Mouse (Mus musculus): Measurements from ENCODE around the gene Cish. TPM values are rescaled to one million over a fixed set of nuclear protein-coding genes. Genes with fewer than 3 reads are reported as not detected.

Gene Cish
- polyA plus RNA-seq, 1 experiment from 2014 or later = 31.1 TPM

GRCm38 (mm10) chr9:107262375-107262774 is 33.5 kb upstream of the Cish start:
- Histone ChIP-seq H3K4me3 (no peak overlapping the region), H3K4me1 (replicated peaks) (peaks cover 14% of the 10 kb centered on the region), H3K27me3 (no peaks in the 10 kb centered on the region), H3K4me2 (no peak overlapping the region), H3K9me3 (replicated peaks) (no peaks in the 10 kb centered on the region), H3K9ac (no peak overlapping the region), H3K27ac (no peak overlapping the region), H3K36me3 (no peaks in the 10 kb centered on the region)
- 67% methylated on average over 7 of the region's 7 CpGs for WGBS
- ATAC-seq (replicated peaks; ENCODE audit: insufficient number of reproducible peaks, insufficient read depth, low FRiP score, low read depth) = no peak

GRCm38 (mm10) chr9:107263912-107264311 is 31.9 kb upstream of the Cish start:
- H3K9ac ChIP-seq = no peak overlapping the region
- no peaks in the 10 kb centered on the region for H3K36me3 ChIP-seq
- no peak overlapping the region for H3K4me3 ChIP-seq
- H3K9me3 ChIP-seq (replicated peaks) = no peaks in the 10 kb centered on the region
- H3K4me1 ChIP-seq (replicated peaks) = peaks cover 11% of the 10 kb centered on the region
- H3K27me3 ChIP-seq = no peaks in the 10 kb centered on the region
- WGBS = 83% methylated on average over 5 of the region's 5 CpGs
- no peak overlapping the region for H3K4me2 ChIP-seq
- ATAC-seq (replicated peaks; ENCODE audit: insufficient number of reproducible peaks, insufficient read depth, low FRiP score, low read depth) = no peak
- no peak overlapping the region for H3K27ac ChIP-seq

- H3K4me2 ChIP-seq = no peak overlapping the region
- H3K27me3 ChIP-seq = no peaks in the 10 kb centered on the region
- H3K4me1 ChIP-seq (replicated peaks) = peaks cover 4% of the 10 kb centered on the region
- no peaks in the 10 kb centered on the region for H3K36me3 ChIP-seq
- H3K4me3 ChIP-seq = no peak overlapping the region
- no peak overlapping the region for H3K27ac ChIP-seq
- WGBS = 78% methylated on average over 3 of the region's 3 CpGs
- no peak for ATAC-seq (replicated peaks; ENCODE audit: insufficient number of reproducible peaks, insufficient read depth, low FRiP score, low read depth)
- no peaks in the 10 kb centered on the region for H3K9me3 ChIP-seq (replicated peaks)
- H3K9ac ChIP-seq = no peak overlapping the region
Observed at GRCm38 (mm10) chr9:107264731-107265130, 31.1 kb upstream of the Cish start.

- H3K36me3 ChIP-seq = no peaks in the 10 kb centered on the region
- H3K9ac ChIP-seq = no peak overlapping the region
- WGBS = 52% methylated on average over 1 of the region's 1 CpGs
- no peak overlapping the region for H3K4me2 ChIP-seq
- H3K9me3 ChIP-seq (replicated peaks) = no peaks in the 10 kb centered on the region
- no peak for ATAC-seq (replicated peaks; ENCODE audit: insufficient number of reproducible peaks, insufficient read depth, low FRiP score, low read depth)
- no peak overlapping the region for H3K4me3 ChIP-seq
- H3K27me3 ChIP-seq = no peaks in the 10 kb centered on the region
- no peak overlapping the region for H3K27ac ChIP-seq
- H3K4me1 ChIP-seq (replicated peaks) = peaks cover 4% of the 10 kb centered on the region; the same call in 1 of the 2 replicates
Observed at GRCm38 (mm10) chr9:107267028-107267427, 28.8 kb upstream of the Cish start.

GRCm38 (mm10) chr9:107267721-107268402 is 28.0 kb upstream of the Cish start:
- Histone ChIP-seq H3K36me3 (no peaks in the 10 kb centered on the region), H3K9ac (no peak overlapping the region), H3K27me3 (no peaks in the 10 kb centered on the region), H3K27ac (no peak overlapping the region), H3K4me3 (no peak overlapping the region), H3K4me2 (no peak overlapping the region), H3K9me3 (replicated peaks) (no peaks in the 10 kb centered on the region), H3K4me1 (replicated peaks) (peaks cover 8% of the 10 kb centered on the region)
- WGBS = 41% methylated on average over 4 of the region's 4 CpGs
- ATAC-seq (replicated peaks; ENCODE audit: insufficient number of reproducible peaks, insufficient read depth, low FRiP score, low read depth) = no peak

GRCm38 (mm10) chr9:107269772-107270171 is 26.1 kb upstream of the Cish start:
- no peak for ATAC-seq (replicated peaks; ENCODE audit: insufficient number of reproducible peaks, insufficient read depth, low FRiP score, low read depth)
- H3K4me1 ChIP-seq (replicated peaks) = peaks cover 8% of the 10 kb centered on the region
- no peaks in the 10 kb centered on the region for H3K27me3 ChIP-seq
- H3K4me2 ChIP-seq = no peak overlapping the region
- no peak overlapping the region for H3K9ac ChIP-seq
- no peaks in the 10 kb centered on the region for H3K36me3 ChIP-seq
- H3K27ac ChIP-seq = no peak overlapping the region
- no peak overlapping the region for H3K4me3 ChIP-seq
- 94% methylated on average over 1 of the region's 1 CpGs for WGBS
- no peaks in the 10 kb centered on the region for H3K9me3 ChIP-seq (replicated peaks)

GRCm38 (mm10) chr9:107271177-107271938 is 24.5 kb upstream of the Cish start:
- no peak overlapping the region for H3K4me2 ChIP-seq
- no peak for ATAC-seq (replicated peaks; ENCODE audit: insufficient number of reproducible peaks, insufficient read depth, low FRiP score, low read depth)
- WGBS = 70% methylated on average over 7 of the region's 7 CpGs

GRCm38 (mm10) chr9:107272284-107272683 is 23.5 kb upstream of the Cish start:
- Histone ChIP-seq H3K27me3 (no peaks in the 10 kb centered on the region), H3K4me2 (no peak overlapping the region), H3K36me3 (no peaks in the 10 kb centered on the region), H3K27ac (no peak overlapping the region), H3K9me3 (replicated peaks) (no peaks in the 10 kb centered on the region), H3K4me1 (replicated peaks) (peaks cover 8% of the 10 kb centered on the region), H3K9ac (no peak overlapping the region), H3K4me3 (no peak overlapping the region)
- peak; percentile 41; the same call in 1 of the 2 replicates for ATAC-seq (replicated peaks; ENCODE audit: insufficient number of reproducible peaks, insufficient read depth, low FRiP score, low read depth)
- 28% methylated on average over 4 of the region's 4 CpGs for WGBS

More at GRCm38 (mm10) chr9:107271177-107271938, 24.5 kb upstream of the Cish start:
- Histone ChIP-seq H3K36me3 (no peaks in the 10 kb centered on the region), H3K27me3 (no peaks in the 10 kb centered on the region), H3K4me3 (no peak overlapping the region), H3K27ac (no peak overlapping the region), H3K4me1 (replicated peaks) (peaks cover 8% of the 10 kb centered on the region), H3K9ac (no peak overlapping the region), H3K9me3 (replicated peaks) (no peaks in the 10 kb centered on the region)

- no peak for ATAC-seq (replicated peaks; ENCODE audit: insufficient number of reproducible peaks, insufficient read depth, low FRiP score, low read depth)
- Histone ChIP-seq H3K4me3 (no peak overlapping the region), H3K27me3 (no peaks in the 10 kb centered on the region), H3K36me3 (no peaks in the 10 kb centered on the region), H3K4me2 (no peak overlapping the region), H3K4me1 (replicated peaks) (peaks cover 8% of the 10 kb centered on the region), H3K9ac (no peak overlapping the region), H3K9me3 (replicated peaks) (no peaks in the 10 kb centered on the region), H3K27ac (no peak overlapping the region)
- WGBS = 66% methylated on average over 10 of the region's 10 CpGs
Observed at GRCm38 (mm10) chr9:107273184-107273583, 22.6 kb upstream of the Cish start.

GRCm38 (mm10) chr9:107274751-107275150 is 21.1 kb upstream of the Cish start:
- Histone ChIP-seq H3K9ac (no peak overlapping the region), H3K4me1 (replicated peaks) (peaks cover 23% of the 10 kb centered on the region), H3K4me3 (no peak overlapping the region), H3K4me2 (no peak overlapping the region), H3K9me3 (replicated peaks) (no peaks in the 10 kb centered on the region), H3K27ac (no peak overlapping the region), H3K36me3 (no peaks in the 10 kb centered on the region), H3K27me3 (no peaks in the 10 kb centered on the region)
- ATAC-seq (replicated peaks; ENCODE audit: insufficient number of reproducible peaks, insufficient read depth, low FRiP score, low read depth) = no peak
- WGBS = 80% methylated on average over 6 of the region's 6 CpGs

GRCm38 (mm10) chr9:107275710-107276109 is 20.1 kb upstream of the Cish start:
- H3K27me3 ChIP-seq = no peaks in the 10 kb centered on the region
- no peaks in the 10 kb centered on the region for H3K9me3 ChIP-seq (replicated peaks)
- no peak overlapping the region for H3K4me2 ChIP-seq
- H3K4me3 ChIP-seq = no peak overlapping the region
- no peak overlapping the region for H3K27ac ChIP-seq
- ATAC-seq (replicated peaks; ENCODE audit: insufficient number of reproducible peaks, insufficient read depth, low FRiP score, low read depth) = no peak
- WGBS = 74% methylated on average over 5 of the region's 5 CpGs
- H3K9ac ChIP-seq = no peak overlapping the region
- peaks cover 31% of the 10 kb centered on the region for H3K4me1 ChIP-seq (replicated peaks)
- no peaks in the 10 kb centered on the region for H3K36me3 ChIP-seq

GRCm38 (mm10) chr9:107277603-107278002 is 18.2 kb upstream of the Cish start:
- 82% methylated on average over 7 of the region's 7 CpGs for WGBS
- ATAC-seq (replicated peaks; ENCODE audit: insufficient number of reproducible peaks, insufficient read depth, low FRiP score, low read depth) = no peak
- H3K36me3 ChIP-seq = no peaks in the 10 kb centered on the region

More at GRCm38 (mm10) chr9:107277603-107278002, 18.2 kb upstream of the Cish start:
- H3K4me2 ChIP-seq = no peak overlapping the region
- H3K27me3 ChIP-seq = no peaks in the 10 kb centered on the region
- no peaks in the 10 kb centered on the region for H3K9me3 ChIP-seq (replicated peaks)
- H3K27ac ChIP-seq = no peak overlapping the region
- H3K9ac ChIP-seq = no peak overlapping the region
- no peak overlapping the region for H3K4me3 ChIP-seq
- peaks cover 23% of the 10 kb centered on the region for H3K4me1 ChIP-seq (replicated peaks)
